Mouse (Mus musculus) bone marrow, adult 2 months (tissue): ENCODE data around the gene Myh9. TPM values are rescaled to one million over a fixed set of nuclear protein-coding genes. Genes with fewer than 3 reads are reported as not detected.

Experiments used
- H3K27ac ChIP-seq: fragments of 200-500 bp; 2 replicates; pipeline ENCODE4 v1.5.1; 2012; ENCODE audit warnings: low read depth, mild to moderate bottlenecking, control low read depth, inconsistent platforms, low read length; ENCODE audit not compliant: control insufficient read depth, poor library complexity, insufficient read depth
- H3K4me1 ChIP-seq: fragments of 200-500 bp; 2 replicates; pipeline ENCODE4 v1.6.1; 2011; ENCODE audit warnings: low read length; ENCODE audit not compliant: control insufficient read depth, insufficient read depth
- H3K4me3 ChIP-seq: fragments of 200-500 bp; replicated peaks from 2 replicates; pipeline ENCODE3; 2011; ENCODE audit warnings: mild to moderate bottlenecking, low read depth, low read length, control low read depth; ENCODE audit not compliant: control insufficient read depth
- CTCF ChIP-seq: fragments of 200-500 bp; IDR thresholded peaks from 2 replicates; pipeline ENCODE4 v1.5.1; 2011; ENCODE audit warnings: low read length, control low read depth; ENCODE audit not compliant: control insufficient read depth, insufficient read depth
- POLR2A ChIP-seq: fragments of 200-500 bp; IDR thresholded peaks from 2 replicates; pipeline ENCODE4 v1.6.1; 2011; ENCODE audit warnings: low read depth, mild to moderate bottlenecking, control low read depth, low read length, borderline replicate concordance; ENCODE audit not compliant: control insufficient read depth
- WGBS: fragments of 180-500 bp; shearing (Covaris S2); methylation state at CpG from one replicate; pipeline ENCODE4 v1.1.7; 2018; 5-methylcytosine and 5-hydroxymethylcytosine counted together
- polyA plus RNA-seq: library from polyadenylated mRNA; stranded (reverse); fragments of >200 nt; gene quantifications from 2 replicates; pipeline ENCODE4 v1.2.4, GENCODE M21; 2011; ENCODE audit warnings: low replicate concordance; ENCODE audit not compliant: missing spikeins, insufficient read depth, insufficient read length

Gene Myh9
- polyA plus RNA-seq, 1 experiment = 399 TPM

DNA sequence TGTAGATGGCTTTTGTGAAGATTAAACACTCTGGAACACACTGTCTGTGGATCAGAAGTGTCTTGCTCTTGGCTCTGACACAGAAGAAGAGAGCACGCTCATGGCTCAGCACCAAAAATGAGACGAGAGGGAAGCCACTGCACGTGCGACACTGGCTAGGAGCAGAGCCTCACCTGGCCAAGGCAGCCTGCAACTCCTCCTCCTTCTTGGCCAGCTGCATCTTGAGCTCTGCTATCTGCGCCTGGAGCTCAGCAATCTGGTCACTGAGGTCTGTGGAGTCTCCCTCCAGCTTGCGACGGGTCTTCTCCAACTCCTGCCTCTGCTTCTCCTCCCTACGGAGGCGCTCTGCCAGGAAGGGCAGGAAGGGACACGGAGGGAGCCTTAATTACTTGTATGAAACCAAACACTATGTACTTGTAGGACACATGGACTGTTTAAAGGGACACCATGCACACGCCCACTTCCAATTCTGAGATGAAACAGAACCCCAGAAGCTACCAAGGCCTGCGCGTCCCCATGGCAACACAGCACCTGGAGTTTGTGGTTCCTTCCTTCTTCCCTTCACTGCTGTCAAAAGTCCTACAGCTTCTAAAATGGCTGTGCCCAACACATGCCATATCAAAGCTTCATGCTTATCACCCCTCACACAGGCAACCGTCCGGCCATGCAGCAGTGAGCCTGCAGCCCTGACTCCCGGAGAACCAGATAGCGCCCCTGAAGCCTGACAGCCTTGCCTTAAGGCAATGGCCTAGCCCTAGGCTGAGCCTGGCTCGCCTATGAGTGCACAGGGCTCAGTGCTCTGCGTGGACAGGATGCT, 68.7 kb downstream of the Myh9 start:
- WGBS = 69% methylated on average over 19 of the region's 19 CpGs
- Histone ChIP-seq H3K27ac (peak overlapping the region; percentile 67), H3K4me3 (no peak overlapping the region), H3K4me1 (peaks cover 6% of the 10 kb centered on the region)
- TF ChIP-seq CTCF (no peak), POLR2A (peak; percentile 44; the same call in 1 of the 2 replicates)

DNA sequence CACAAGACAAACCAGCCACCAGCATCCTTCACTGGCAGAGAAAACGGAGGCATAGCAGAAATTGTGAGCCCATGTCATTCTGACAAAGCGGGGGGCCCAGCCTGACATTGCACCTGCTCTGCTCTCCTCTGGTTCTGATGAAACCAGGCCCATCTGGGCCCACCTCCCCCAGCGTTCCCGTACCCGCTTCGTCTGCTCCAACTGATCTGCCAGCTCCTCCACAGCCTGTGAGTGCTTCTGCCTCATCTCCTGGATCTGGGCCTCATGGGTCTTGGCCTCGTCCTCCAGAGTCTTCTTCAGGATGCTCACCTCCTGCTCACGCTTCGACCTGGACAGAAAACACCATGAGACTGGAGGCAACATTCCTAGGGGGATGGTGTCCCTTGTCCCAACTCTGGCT, 71.0 kb downstream of the Myh9 start:
- 96% methylated on average over 9 of the region's 9 CpGs for WGBS
- no peak overlapping the region for H3K27ac ChIP-seq
- no peak overlapping the region for H3K4me3 ChIP-seq
- peaks cover 6% of the 10 kb centered on the region for H3K4me1 ChIP-seq
- TF ChIP-seq POLR2A (no peak), CTCF (no peak)

DNA sequence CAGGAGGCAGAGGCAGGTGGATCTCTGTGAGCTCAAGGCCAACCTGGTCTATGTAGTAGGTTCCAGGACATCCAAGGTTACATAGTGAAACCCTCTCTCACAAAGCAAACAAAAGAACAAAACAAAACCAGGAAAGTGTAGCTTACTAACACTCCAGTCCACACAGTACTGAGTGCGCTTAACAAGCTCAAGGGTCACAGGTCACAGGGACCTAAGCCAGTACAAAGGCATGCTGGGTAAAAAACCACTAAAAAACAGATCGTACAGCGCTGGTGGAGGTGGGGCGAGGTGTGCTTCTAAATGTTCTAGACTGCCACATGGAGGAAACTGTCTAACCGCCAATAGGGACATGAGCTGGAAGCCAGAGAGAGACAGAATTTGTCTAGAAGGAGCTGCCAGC, 71.6 kb downstream of the Myh9 start:
- Histone ChIP-seq H3K4me1 (peaks cover 6% of the 10 kb centered on the region), H3K27ac (no peak overlapping the region), H3K4me3 (no peak overlapping the region)
- TF ChIP-seq POLR2A (no peak), CTCF (no peak)
- WGBS = 96% methylated on average over 5 of the region's 5 CpGs

DNA sequence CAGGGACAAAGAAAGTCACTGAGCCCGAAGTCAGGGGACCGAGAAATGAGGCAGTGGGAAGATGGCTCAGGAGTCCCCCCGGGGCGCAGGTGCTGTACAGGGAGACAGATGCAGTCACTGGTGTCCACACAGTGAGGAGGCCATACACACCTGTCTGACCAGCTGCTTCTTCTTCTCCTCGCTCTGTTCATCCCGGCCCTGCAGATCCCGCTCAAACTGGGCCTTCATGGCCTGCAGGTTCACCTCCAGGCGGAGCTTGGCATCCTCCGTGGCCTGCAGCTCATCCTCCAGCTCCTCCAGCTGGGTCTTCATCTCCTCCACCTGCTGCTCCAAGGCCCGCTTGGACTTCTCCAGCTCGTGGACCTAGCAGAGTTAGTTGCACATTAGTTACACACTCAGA, 75.0 kb downstream of the Myh9 start:
- 94% methylated on average over 11 of the region's 11 CpGs for WGBS
- TF ChIP-seq POLR2A = no peak
- no peak for TF ChIP-seq CTCF
- Histone ChIP-seq H3K27ac (no peak overlapping the region), H3K4me1 (no peaks in the 10 kb centered on the region), H3K4me3 (no peak overlapping the region)

DNA sequence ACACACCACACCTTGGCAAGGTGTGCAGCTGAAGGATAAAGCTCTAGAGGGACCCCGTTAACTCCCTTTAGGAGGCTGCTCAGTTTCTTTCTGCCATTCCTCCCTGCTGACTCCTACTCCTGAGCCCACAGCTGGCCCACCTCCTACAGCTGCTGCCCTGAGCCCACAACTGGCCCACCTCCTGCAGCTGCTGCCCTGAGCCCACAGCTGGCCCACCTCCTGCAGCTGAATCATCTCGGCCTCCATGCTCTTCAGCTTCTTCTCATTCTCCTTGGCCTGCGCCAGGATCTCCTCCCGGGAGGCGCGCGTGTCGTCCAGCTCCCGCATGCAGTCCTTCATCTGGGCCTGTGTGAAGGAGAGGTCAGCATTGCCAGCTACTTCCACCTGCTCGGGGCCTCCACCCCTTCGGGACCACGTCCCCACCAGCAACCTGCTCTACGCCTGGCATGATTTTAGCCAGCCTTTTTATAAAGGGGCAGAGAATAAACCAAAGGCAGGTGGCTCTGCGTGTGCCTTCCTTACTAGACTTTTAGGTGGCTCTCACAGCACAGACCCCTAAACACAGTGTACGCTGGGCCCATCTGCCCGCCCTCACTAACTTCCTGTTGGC, 76.4 kb downstream of the Myh9 start:
- Histone ChIP-seq H3K4me3 (no peak overlapping the region), H3K27ac (no peak overlapping the region), H3K4me1 (no peaks in the 10 kb centered on the region)
- WGBS = 93% methylated on average over 16 of the region's 16 CpGs
- TF ChIP-seq CTCF (no peak), POLR2A (no peak)

DNA sequence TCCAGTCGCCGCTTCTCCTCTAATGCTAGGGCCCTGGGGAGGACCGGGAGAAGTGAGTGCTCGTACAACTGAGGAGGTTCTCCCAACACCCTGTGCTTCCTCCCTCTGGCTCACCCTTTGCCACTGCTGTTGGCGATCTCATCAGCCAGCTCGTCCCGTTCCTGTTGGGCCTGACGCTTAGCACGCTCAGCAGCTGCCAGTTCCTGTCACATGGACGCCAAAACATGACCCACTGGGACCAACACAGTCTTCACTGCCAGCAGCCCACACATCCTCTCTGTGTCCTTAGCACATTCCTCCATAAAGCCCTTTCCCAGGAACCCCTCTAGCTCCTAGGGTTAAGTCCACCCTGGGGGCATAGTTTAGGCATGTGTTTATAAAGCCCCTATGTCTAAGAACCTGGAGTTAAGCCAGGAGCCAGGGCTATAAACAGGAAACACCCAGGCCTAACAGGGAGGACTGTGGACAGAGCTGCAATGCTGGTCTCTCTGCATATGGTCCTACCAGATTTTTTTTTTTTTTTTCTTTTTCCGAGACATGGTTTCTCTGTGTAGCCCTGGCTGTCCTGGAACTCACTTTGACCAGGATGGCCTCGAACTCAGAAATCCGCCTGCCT, 77.5 kb downstream of the Myh9 start:
- Histone ChIP-seq H3K4me1 (no peaks in the 10 kb centered on the region), H3K27ac (no peak overlapping the region), H3K4me3 (no peak overlapping the region)
- TF ChIP-seq CTCF = no peak
- TF ChIP-seq POLR2A = peak; percentile 17; the same call in 1 of the 2 replicates
- 72% methylated on average over 13 of the region's 13 CpGs for WGBS

DNA sequence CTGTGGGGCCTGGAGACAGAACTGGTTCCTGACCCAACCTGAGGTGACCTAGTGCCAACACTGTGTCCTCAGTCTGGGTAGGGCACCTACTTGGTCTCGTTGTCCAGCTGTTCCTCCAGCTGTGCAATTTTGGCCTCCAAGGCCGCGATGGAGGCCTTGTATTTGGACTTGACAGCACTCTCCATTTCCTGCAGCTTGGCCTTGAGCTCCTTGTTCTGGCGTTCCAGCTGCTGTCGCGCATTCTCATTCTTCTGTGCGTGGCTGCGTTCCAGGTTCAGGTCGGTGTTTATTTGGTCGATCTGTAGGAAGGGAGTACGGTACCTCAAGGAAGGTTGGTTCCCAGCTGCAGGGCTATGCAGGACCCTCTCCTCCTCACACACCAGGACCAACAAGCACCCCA, 78.3 kb downstream of the Myh9 start:
- 92% methylated on average over 11 of the region's 11 CpGs for WGBS

DNA sequence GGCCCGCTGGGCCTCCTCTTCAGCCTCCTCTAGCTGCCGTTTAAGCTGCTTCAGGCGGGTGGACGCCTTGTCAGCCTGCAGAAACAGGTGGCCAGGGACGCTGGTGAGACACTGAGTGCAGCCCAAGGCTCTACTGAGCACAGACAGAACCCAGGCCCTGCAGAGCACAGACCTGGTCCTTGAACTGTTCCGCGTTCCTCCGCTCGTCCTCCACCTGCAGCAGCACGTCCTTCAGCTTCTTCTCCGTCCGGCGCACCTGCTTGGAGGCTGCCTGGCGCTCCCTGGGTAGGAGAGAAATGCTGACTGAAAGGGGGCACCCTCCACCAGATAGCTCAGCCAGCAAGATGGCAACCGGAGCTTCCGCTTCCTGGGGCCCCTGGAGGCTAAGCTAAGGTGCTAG, 78.9 kb downstream of the Myh9 start:
- 89% methylated on average over 16 of the region's 16 CpGs for WGBS
- H3K27ac ChIP-seq = no peak overlapping the region
- H3K4me3 ChIP-seq = no peak overlapping the region
- no peaks in the 10 kb centered on the region for H3K4me1 ChIP-seq
- TF ChIP-seq CTCF = no peak
- TF ChIP-seq POLR2A = 0 out of 2 replicates have a peak, but pooled peaks have one; percentile 19

More for the DNA sequence above, 78.3 kb downstream of the Myh9 start:
- no peak overlapping the region for H3K4me3 ChIP-seq
- TF ChIP-seq CTCF (no peak), POLR2A (no peak)
- no peak overlapping the region for H3K27ac ChIP-seq
- H3K4me1 ChIP-seq = no peaks in the 10 kb centered on the region
